Mouse (Mus musculus) G1E (cell line): ENCODE measurements around the gene Snrpd2. TPM values are rescaled to one million over a fixed set of nuclear protein-coding genes. Genes with fewer than 3 reads are reported as not detected.
"Not testable (repeated sequence)": the region's sequence is repeated elsewhere in the genome, so short reads cannot be mapped to it uniquely, and the experiment has no call there.

Experiments used
- ATAC-seq: 2 replicates; pipeline ENCODE4 v1.8.0; 2016; ENCODE audit warnings: mild to moderate bottlenecking; ENCODE audit not compliant: insufficient number of reproducible peaks, poor library complexity, low FRiP score, severe bottlenecking; ENCODE audit errors: extremely low read depth
- DNase-seq: peaks from one replicate; pipeline ENCODE4 v3.0.0; 2012; ENCODE audit warnings: low spot score
- H3K27me3 ChIP-seq: 2 replicates; pipeline ENCODE4 v1.6.1; 2012; ENCODE audit warnings: mild to moderate bottlenecking, low read length, inconsistent platforms; ENCODE audit not compliant: insufficient read depth
- H3K36me3 ChIP-seq: replicated peaks from 2 replicates; pipeline ENCODE3; 2012; ENCODE audit warnings: mild to moderate bottlenecking, inconsistent platforms
- H3K4me1 ChIP-seq: 2 replicates; pipeline ENCODE4 v1.6.1; 2012; ENCODE audit warnings: low read depth, low read length, inconsistent platforms, mixed read lengths; ENCODE audit not compliant: insufficient read depth
- H3K4me3 ChIP-seq: 2 replicates; pipeline ENCODE4 v1.5.1; 2012; ENCODE audit warnings: low read depth, mild to moderate bottlenecking, inconsistent platforms, low read length, moderate library complexity, mixed read lengths
- H3K9me3 ChIP-seq: replicated peaks from 2 replicates; pipeline ENCODE4 v1.6.1; 2012; ENCODE audit warnings: inconsistent platforms
- CTCF ChIP-seq: IDR thresholded peaks from 2 replicates; pipeline ENCODE4 v1.5.1; 2012; ENCODE audit warnings: low read depth, low read length, inconsistent platforms, mixed read lengths
- GATA1 ChIP-seq: IDR thresholded peaks from 2 replicates; pipeline ENCODE4 v1.6.1; 2012; ENCODE audit warnings: borderline replicate concordance, low read length, inconsistent platforms, mixed read lengths
- GATA2 ChIP-seq: IDR thresholded peaks from 2 replicates; pipeline ENCODE4 v1.6.1; 2012; ENCODE audit warnings: low read depth, low read length, inconsistent platforms, borderline replicate concordance
- POLR2AphosphoS5 ChIP-seq: IDR thresholded peaks from 2 replicates; pipeline ENCODE4 v1.6.1; 2012; ENCODE audit warnings: low read depth, low read length, inconsistent platforms; ENCODE audit not compliant: insufficient replicate concordance
- TAL1 ChIP-seq: conservative IDR thresholded peaks from 2 replicates; pipeline ENCODE4 v1.6.1; 2012; ENCODE audit warnings: low read depth, low read length, inconsistent platforms, mixed read lengths
- polyA plus RNA-seq: library from polyadenylated mRNA; stranded (reverse); fragments of >175 nt; gene quantifications from 2 replicates; pipeline ENCODE4 v1.2.3, GENCODE M21; 2012
- total RNA-seq, 2 experiments: library from RNA; stranded (forward) in 1 of 2; stranded (reverse) in 1 of 2; fragments of 200-1000 nt in 1 of 2; fragments of >200 nt in 1 of 2; fragmentation: Nextera tagmentation in 1 of 2; gene quantifications; 2 replicates each; pipeline ENCODE4 v1.2.3; 2014 to 2017

Snrpd2 gene
- total and polyA plus RNA-seq, 3 experiments = 25.5 to 75.1 (median 73.1) TPM

- ATAC-seq (no peak), DNase-seq (no peak)
- Histone ChIP-seq H3K27me3 (no peaks in the 10 kb centered on the region), H3K4me1 (peaks cover 44% of the 10 kb centered on the region), H3K36me3 (peaks cover 67% of the 10 kb centered on the region), H3K9me3 (no peaks in the 10 kb centered on the region), H3K4me3 (no peak overlapping the region)
- TF ChIP-seq POLR2AphosphoS5 = no peak
- TF ChIP-seq CTCF = no peak
- TF ChIP-seq GATA1 = no peak
- no peak for TF ChIP-seq GATA2
- no peak for TF ChIP-seq TAL1
Measured at GRCm38 (mm10) chr7:19147497-19148045, 2.0 kb upstream of the Snrpd2 start.

- H3K27me3 ChIP-seq = no peaks in the 10 kb centered on the region
- H3K4me3 ChIP-seq = peak overlapping the region; percentile 78
- peaks cover 67% of the 10 kb centered on the region for H3K36me3 ChIP-seq
- ATAC-seq = no peak
- no peaks in the 10 kb centered on the region for H3K9me3 ChIP-seq
- TF ChIP-seq GATA1 = no peak
- no peak for TF ChIP-seq GATA2
- no peak for TF ChIP-seq POLR2AphosphoS5
- TF ChIP-seq CTCF = no peak
- no peak for TF ChIP-seq TAL1
- H3K4me1 ChIP-seq = peaks cover 44% of the 10 kb centered on the region
- no peak for DNase-seq
Measured at GRCm38 (mm10) chr7:19148180-19148874, 1.2 kb upstream of the Snrpd2 start.

GRCm38 (mm10) chr7:19148875-19149541, 514 bp upstream of the Snrpd2 start, which contains the start of gene Qpctl:
TSS of gene Qpctl (minus strand) at chr7:19149291.
- peak within 1 kb of the TSS; percentile 78 for H3K4me3 ChIP-seq
- H3K4me1 ChIP-seq = peaks cover 44% of the 10 kb centered on the region
- DNase-seq = peak; percentile 88
- no peaks in the 10 kb centered on the region for H3K27me3 ChIP-seq
- ATAC-seq = peak; percentile 92
- TF ChIP-seq GATA1 (no peak), POLR2AphosphoS5 (no peak), GATA2 (no peak), TAL1 (no peak), CTCF (no peak)
- no peaks in the 10 kb centered on the region for H3K9me3 ChIP-seq
- H3K36me3 ChIP-seq = peaks cover 67% of the 10 kb centered on the region

GRCm38 (mm10) chr7:19151121-19151520, 1.6 kb downstream of the Snrpd2 start:
- H3K4me1 ChIP-seq = peaks cover 54% of the 10 kb centered on the region
- not testable (repeated sequence) for ATAC-seq, H3K27me3 ChIP-seq, DNase-seq, H3K9me3 ChIP-seq
- peak overlapping the region; percentile 78; the same call in 1 of the 2 replicates for H3K4me3 ChIP-seq
- peaks cover 71% of the 10 kb centered on the region for H3K36me3 ChIP-seq

- TF ChIP-seq TAL1 (no peak), GATA2 (no peak), CTCF (no peak), POLR2AphosphoS5 (no peak), GATA1 (no peak)
- ATAC-seq (no peak), DNase-seq (no peak)
- H3K9me3 ChIP-seq = no peaks in the 10 kb centered on the region
- H3K36me3 ChIP-seq = peaks cover 90% of the 10 kb centered on the region
- no peaks in the 10 kb centered on the region for H3K27me3 ChIP-seq
- no peak overlapping the region for H3K4me3 ChIP-seq
- peaks cover 46% of the 10 kb centered on the region for H3K4me1 ChIP-seq
Measured at GRCm38 (mm10) chr7:19154796-19155195, 5.3 kb downstream of the Snrpd2 start.

GRCm38 (mm10) chr7:19155825-19156475, 6.4 kb downstream of the Snrpd2 start:
- Histone ChIP-seq H3K9me3 (no peaks in the 10 kb centered on the region), H3K4me1 (peaks cover 48% of the 10 kb centered on the region), H3K27me3 (no peaks in the 10 kb centered on the region), H3K4me3 (no peak overlapping the region), H3K36me3 (peaks cover 92% of the 10 kb centered on the region)
- no peak for TF ChIP-seq POLR2AphosphoS5
- no peak for TF ChIP-seq CTCF
- TF ChIP-seq TAL1 = no peak
- no peak for TF ChIP-seq GATA1
- TF ChIP-seq GATA2 = no peak
- no peak for DNase-seq
- ATAC-seq = no peak
